Mouse (Mus musculus): ENCODE results near the gene Usf3. TPM values are rescaled to one million over a fixed set of nuclear protein-coding genes. Genes with fewer than 3 reads are reported as not detected.

Usf3 gene
- polyA plus RNA-seq, 1 experiment from 2014 or later, result 3.6 TPM

GRCm38 (mm10) chr16:44140186-44140787, 32.8 kb upstream of the Usf3 start:
- peaks cover 14% of the 10 kb centered on the region for H3K4me1 ChIP-seq
- no peaks in the 10 kb centered on the region for H3K36me3 ChIP-seq
- peak overlapping the region; percentile 100 for H3K4me3 ChIP-seq
- peak overlapping the region; percentile 100 for H3K27ac ChIP-seq
- no peaks in the 10 kb centered on the region for H3K9me3 ChIP-seq
- WGBS, result 2% methylated on average over 44 of the region's 44 CpGs
- peak overlapping the region; percentile 92 for H3K9ac ChIP-seq
- peak overlapping the region; percentile 66 for H3K4me2 ChIP-seq
- peak; percentile 68 for ATAC-seq (ENCODE audit: borderline replicate concordance, extremely low read depth, low FRiP score, low TSS enrichment)
- H3K27me3 ChIP-seq, result no peaks in the 10 kb centered on the region

DNA sequence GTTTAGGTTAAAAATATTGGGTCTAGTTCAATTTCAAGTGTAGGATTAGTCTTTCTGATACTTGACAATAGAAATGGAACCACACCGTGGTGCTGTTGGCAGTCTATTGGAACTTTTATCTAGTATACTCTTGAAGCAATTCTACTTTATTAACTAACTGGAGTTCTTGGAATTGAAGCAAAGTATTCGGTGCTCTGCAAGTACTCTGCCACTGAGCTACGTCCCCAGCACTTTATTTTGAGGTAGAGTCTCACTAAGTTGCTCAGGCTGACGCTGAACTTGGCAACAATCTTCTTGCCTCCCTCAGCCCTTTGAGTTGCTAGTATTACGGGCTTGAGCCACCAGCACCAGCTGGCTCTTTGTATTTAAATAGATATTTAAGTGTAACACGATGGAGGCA, 31.6 kb upstream of the Usf3 start:
- peak overlapping the region; percentile 33 for H3K27ac ChIP-seq
- 23% methylated on average over 6 of the region's 6 CpGs for WGBS
- H3K27me3 ChIP-seq, result no peaks in the 10 kb centered on the region
- H3K36me3 ChIP-seq, result no peaks in the 10 kb centered on the region
- ATAC-seq (ENCODE audit: borderline replicate concordance, extremely low read depth, low FRiP score, low TSS enrichment), result no peak
- peak overlapping the region; percentile 16; the same call in 1 of the 2 replicates for H3K9ac ChIP-seq
- peak overlapping the region; percentile 66 for H3K4me2 ChIP-seq
- H3K4me3 ChIP-seq, result peak overlapping the region; percentile 100
- peaks cover 14% of the 10 kb centered on the region for H3K4me1 ChIP-seq
- H3K9me3 ChIP-seq, result no peaks in the 10 kb centered on the region

DNA sequence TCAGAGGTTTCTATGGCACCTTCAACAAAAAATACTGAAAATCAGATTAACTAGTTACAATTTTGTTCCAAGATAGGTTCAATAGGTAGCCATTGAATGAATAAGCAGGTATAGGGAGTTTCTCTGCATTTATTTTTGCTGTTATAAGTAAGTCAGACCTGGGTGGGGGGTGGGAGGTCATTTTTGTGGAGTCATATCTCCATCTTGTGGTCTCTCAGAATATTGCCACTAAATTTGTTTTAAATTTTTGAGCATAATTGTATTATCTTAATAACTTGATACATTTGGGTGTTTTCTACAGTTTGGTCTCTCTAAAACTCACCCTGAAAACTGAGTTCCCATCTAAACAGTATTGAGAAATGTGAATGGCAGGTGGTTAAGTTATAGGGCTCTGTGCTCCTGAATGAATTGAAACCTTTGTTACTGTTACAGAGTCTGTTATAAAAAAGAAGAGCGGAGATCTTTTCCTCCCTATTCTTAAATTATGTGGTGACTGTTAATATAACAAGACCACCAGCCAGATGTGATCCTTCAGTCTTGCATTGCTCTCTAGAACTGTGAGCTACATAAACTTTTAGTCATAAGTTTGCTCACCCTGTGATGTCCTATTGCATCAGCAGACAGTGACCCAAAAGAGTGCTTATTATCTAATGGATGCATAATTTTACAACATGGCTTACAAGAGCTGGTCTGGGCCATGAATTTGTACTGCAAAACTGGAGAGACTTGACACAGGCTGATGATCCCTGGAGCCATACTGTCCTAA, 23.9 kb upstream of the Usf3 start:
- H3K27ac ChIP-seq, result no peak overlapping the region
- no peak for ATAC-seq (ENCODE audit: borderline replicate concordance, extremely low read depth, low FRiP score, low TSS enrichment)
- no peaks in the 10 kb centered on the region for H3K36me3 ChIP-seq
- no peaks in the 10 kb centered on the region for H3K4me1 ChIP-seq
- H3K9me3 ChIP-seq, result no peaks in the 10 kb centered on the region
- no peak overlapping the region for H3K4me3 ChIP-seq
- H3K4me2 ChIP-seq, result no peak overlapping the region
- no peak overlapping the region for H3K9ac ChIP-seq
- no peaks in the 10 kb centered on the region for H3K27me3 ChIP-seq
- WGBS, result 71% methylated on average over 1 of the region's 1 CpGs

- Histone ChIP-seq H3K4me3 (no peak overlapping the region), H3K9me3 (no peaks in the 10 kb centered on the region), H3K4me2 (no peak overlapping the region), H3K27ac (no peak overlapping the region), H3K9ac (no peak overlapping the region), H3K4me1 (no peaks in the 10 kb centered on the region), H3K36me3 (peaks cover 13% of the 10 kb centered on the region), H3K27me3 (no peaks in the 10 kb centered on the region)
- no peak for ATAC-seq (ENCODE audit: borderline replicate concordance, extremely low read depth, low FRiP score, low TSS enrichment)
- WGBS, result 63% methylated on average over 6 of the region's 6 CpGs
Measured at GRCm38 (mm10) chr16:44154497-44155057, 18.5 kb upstream of the Usf3 start.

DNA sequence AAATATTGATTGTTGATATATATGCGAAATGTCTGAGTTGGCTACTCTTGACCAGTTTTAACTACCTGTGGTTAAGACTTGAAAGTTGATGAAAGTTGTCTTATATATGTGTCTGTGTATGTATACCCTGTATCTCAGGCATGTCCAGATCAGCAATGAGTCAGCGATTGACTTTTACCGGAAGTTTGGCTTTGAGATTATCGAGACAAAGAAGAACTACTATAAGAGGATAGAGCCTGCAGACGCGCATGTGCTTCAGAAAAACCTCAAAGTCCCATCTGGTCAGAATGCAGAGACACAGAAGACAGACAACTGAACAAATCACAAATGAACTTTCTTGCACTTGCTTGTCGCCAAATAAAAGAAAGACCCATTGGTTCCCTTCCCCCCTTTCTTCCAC, 13.7 kb upstream of the Usf3 start:
- ATAC-seq (ENCODE audit: borderline replicate concordance, extremely low read depth, low FRiP score, low TSS enrichment), result no peak
- Histone ChIP-seq H3K4me2 (no peak overlapping the region), H3K4me1 (no peaks in the 10 kb centered on the region), H3K27me3 (no peaks in the 10 kb centered on the region), H3K36me3 (peaks cover 17% of the 10 kb centered on the region), H3K27ac (no peak overlapping the region), H3K4me3 (no peak overlapping the region), H3K9ac (no peak overlapping the region), H3K9me3 (no peaks in the 10 kb centered on the region)
- WGBS, result 91% methylated on average over 7 of the region's 7 CpGs

DNA sequence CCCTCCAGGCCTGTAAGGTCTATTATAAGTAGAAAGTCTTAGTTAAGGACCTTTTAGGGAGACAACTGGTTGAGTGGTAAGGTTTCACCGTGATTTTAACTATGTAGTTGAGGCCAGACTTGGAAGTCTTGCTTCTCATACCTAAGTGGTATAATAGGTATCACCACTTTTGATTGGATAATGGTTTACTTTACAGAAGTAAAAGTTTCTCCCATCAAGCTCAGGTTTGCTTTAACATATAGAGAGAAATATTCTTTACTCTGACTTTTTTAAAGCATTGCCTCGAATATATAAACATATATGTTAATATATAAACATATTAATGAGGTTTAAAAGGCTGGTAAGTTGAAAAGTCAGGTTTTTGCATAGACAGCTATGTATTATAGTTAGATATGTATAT, 9.2 kb upstream of the Usf3 start:
- ATAC-seq (ENCODE audit: borderline replicate concordance, extremely low read depth, low FRiP score, low TSS enrichment), result no peak
- Histone ChIP-seq H3K4me3 (no peak overlapping the region), H3K36me3 (peaks cover 7% of the 10 kb centered on the region; the same call in 1 of the 2 replicates), H3K4me1 (no peaks in the 10 kb centered on the region), H3K27me3 (no peaks in the 10 kb centered on the region), H3K9me3 (no peaks in the 10 kb centered on the region), H3K4me2 (no peak overlapping the region), H3K9ac (no peak overlapping the region), H3K27ac (no peak overlapping the region)
- 81% methylated on average over 2 of the region's 2 CpGs for WGBS

DNA sequence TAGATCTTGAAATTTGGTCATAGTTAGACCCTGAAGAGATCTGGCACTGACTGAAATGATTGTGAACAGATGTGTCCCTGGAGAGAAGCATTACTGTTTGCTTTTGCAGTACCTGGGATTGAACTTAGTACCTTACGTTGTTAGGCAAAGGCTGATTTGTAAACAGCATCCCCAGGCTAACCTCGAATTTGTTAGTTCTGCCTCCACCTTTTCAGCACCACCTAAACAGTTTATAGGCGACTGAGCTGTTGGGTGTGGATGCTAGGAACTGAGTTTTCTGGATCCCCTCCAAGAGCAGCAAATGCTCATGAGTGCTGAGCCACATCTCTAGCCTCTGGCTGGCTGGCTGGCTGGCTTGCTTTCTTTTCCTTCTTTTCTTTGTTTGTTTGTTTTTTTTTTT, 7.9 kb upstream of the Usf3 start:
- 40% methylated on average over 3 of the region's 3 CpGs for WGBS
- no peak overlapping the region for H3K4me3 ChIP-seq
- H3K4me2 ChIP-seq, result no peak overlapping the region
- no peak overlapping the region for H3K9ac ChIP-seq
- no peak overlapping the region for H3K27ac ChIP-seq
- no peaks in the 10 kb centered on the region for H3K4me1 ChIP-seq
- H3K36me3 ChIP-seq, result no peaks in the 10 kb centered on the region
- ATAC-seq (ENCODE audit: borderline replicate concordance, extremely low read depth, low FRiP score, low TSS enrichment), result no peak
- H3K27me3 ChIP-seq, result no peaks in the 10 kb centered on the region
- H3K9me3 ChIP-seq, result no peaks in the 10 kb centered on the region

- Histone ChIP-seq H3K27ac (no peak overlapping the region), H3K36me3 (no peaks in the 10 kb centered on the region), H3K4me1 (peaks cover 4% of the 10 kb centered on the region), H3K9me3 (no peaks in the 10 kb centered on the region), H3K9ac (no peak overlapping the region), H3K4me3 (no peak overlapping the region), H3K4me2 (no peak overlapping the region), H3K27me3 (no peaks in the 10 kb centered on the region)
- ATAC-seq (ENCODE audit: borderline replicate concordance, extremely low read depth, low FRiP score, low TSS enrichment), result no peak
- WGBS, result 67% methylated on average over 4 of the region's 4 CpGs
Measured at GRCm38 (mm10) chr16:44168990-44169389, 4.1 kb upstream of the Usf3 start.

- 0% methylated on average over 26 of the region's 26 CpGs for WGBS
- no peaks in the 10 kb centered on the region for H3K27me3 ChIP-seq
- ATAC-seq (ENCODE audit: borderline replicate concordance, extremely low read depth, low FRiP score, low TSS enrichment), result peak; percentile 100
- H3K9me3 ChIP-seq, result no peaks in the 10 kb centered on the region
- H3K4me1 ChIP-seq, result peaks cover 16% of the 10 kb centered on the region
- H3K4me3 ChIP-seq, result peak overlapping the region; percentile 86
- no peaks in the 10 kb centered on the region for H3K36me3 ChIP-seq
- peak overlapping the region; percentile 93 for H3K27ac ChIP-seq
- peak overlapping the region; percentile 79 for H3K4me2 ChIP-seq
- H3K9ac ChIP-seq, result peak overlapping the region; percentile 53
Measured at GRCm38 (mm10) chr16:44172297-44173154, 520 bp upstream of the Usf3 start.

GRCm38 (mm10) chr16:44173966-44174530, 1.0 kb downstream of the Usf3 start:
- Histone ChIP-seq H3K27ac (peak overlapping the region; percentile 96), H3K4me2 (peak overlapping the region; percentile 54), H3K4me3 (peak overlapping the region; percentile 86), H3K9ac (peak overlapping the region; percentile 95), H3K4me1 (peaks cover 16% of the 10 kb centered on the region), H3K36me3 (no peaks in the 10 kb centered on the region), H3K9me3 (no peaks in the 10 kb centered on the region), H3K27me3 (no peaks in the 10 kb centered on the region)
- 8% methylated on average over 7 of the region's 7 CpGs for WGBS
- ATAC-seq (ENCODE audit: borderline replicate concordance, extremely low read depth, low FRiP score, low TSS enrichment), result no peak

GRCm38 (mm10) chr16:44175001-44175400, 2.0 kb downstream of the Usf3 start:
- H3K9me3 ChIP-seq, result no peaks in the 10 kb centered on the region
- 68% methylated on average over 1 of the region's 1 CpGs for WGBS
- H3K4me1 ChIP-seq, result peaks cover 16% of the 10 kb centered on the region
- H3K27ac ChIP-seq, result no peak overlapping the region
- no peak for ATAC-seq (ENCODE audit: borderline replicate concordance, extremely low read depth, low FRiP score, low TSS enrichment)
- no peak overlapping the region for H3K4me3 ChIP-seq
- no peaks in the 10 kb centered on the region for H3K36me3 ChIP-seq
- no peak overlapping the region for H3K9ac ChIP-seq
- H3K27me3 ChIP-seq, result no peaks in the 10 kb centered on the region
- no peak overlapping the region for H3K4me2 ChIP-seq

Measured in lung, embryonic 15.5 days (tissue).